Mouse (Mus musculus) gastrocnemius, postnatal 4 days (tissue): ENCODE measurements at regions not wholly inside any gene's neighbourhood (a gene's known extent, or its start where the extent isn't known, plus 50 kb on each side); places are given as distances from the start of the nearest gene placed in this dataset.

Source experiments
- DNase-seq, 2 experiments: peaks; one replicate each; pipeline ENCODE4 v3.0.0; 2021 to 2022; ENCODE audit warnings: low spot score in 2 of 2, mixed read lengths in 2 of 2

- DNase-seq: no peak
Measured at GRCm38 (mm10) chr17:3248875-3249274, 77.5 kb upstream of the Tiam2 start.

- DNase-seq: no peak
Measured at GRCm38 (mm10) chr17:3249320-3249719, 77.1 kb upstream of the Tiam2 start.

DNA sequence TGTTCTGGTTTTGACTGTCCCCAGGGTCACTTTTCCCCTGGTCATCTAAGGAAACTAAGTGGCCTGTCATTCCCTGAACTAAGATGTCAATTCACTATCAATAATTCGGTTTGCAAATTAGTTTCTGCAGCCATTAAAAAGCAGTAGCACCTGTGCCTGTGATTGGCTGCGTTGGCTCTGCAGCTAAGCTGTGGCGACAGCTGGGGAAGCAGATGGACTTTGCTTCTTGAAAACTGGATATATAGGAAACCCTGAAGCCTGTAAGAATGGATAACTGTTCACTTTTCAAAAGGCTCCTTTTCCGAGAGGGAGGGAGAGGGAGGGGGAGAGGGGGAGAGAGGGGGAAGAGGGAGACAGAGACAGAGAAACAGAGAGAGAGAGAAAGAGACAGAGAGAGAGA is 75.2 kb upstream of the Tiam2 start:
- no peak for DNase-seq

DNA sequence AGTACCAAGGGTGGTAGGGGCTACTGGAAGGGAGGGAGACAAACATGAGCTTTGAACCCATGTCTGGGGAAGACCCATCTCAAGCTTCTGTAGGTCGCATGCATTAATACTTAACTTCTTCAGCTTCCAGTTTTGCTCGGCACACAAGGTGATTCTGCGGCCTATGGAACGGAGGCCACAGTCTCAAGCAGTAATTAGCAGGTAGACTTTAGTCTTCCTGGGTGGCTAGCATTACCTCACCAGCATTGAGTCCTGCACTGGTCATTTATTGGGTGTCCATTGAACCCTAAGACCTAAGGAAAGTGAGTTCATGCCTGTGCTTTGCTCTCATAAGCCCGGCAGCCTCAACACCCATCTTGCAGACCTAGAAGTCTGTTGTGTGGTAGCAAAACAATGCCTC is 74.4 kb upstream of the Tiam2 start:
- no peak for DNase-seq

DNA sequence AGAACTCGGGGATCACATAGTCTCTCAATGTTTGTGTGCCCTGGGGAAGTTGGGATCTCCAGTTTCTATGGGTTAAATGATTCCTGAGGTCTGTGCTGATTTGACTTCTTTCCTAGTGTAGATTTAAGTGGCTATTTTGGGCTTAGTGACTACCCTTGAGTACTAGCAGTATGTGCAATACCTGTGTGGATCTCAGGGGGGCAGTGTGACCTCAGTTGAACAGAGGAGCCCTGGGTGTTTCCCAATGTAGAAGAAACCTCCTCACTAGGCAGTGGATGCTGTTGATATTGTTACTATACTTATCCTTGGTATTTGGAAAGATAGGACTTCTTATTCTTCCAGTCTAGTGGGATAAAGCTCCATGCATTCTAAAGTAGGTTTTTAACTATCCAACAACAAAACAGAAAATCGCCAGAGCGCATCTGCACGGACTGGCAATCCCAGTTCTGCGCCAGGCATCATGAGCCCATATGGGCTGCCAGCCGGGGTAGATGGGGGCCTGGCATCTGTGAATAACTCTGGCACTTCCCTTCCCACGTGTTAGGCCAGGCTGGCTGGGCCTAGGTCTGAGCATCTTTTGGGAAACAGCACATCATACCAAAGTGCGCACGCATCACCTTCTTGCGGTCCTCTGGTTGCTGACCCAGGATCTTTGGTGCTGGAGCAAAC is 72.7 kb upstream of the Tiam2 start:
- DNase-seq: peak in 1 of 2 experiments; percentile 36

DNA sequence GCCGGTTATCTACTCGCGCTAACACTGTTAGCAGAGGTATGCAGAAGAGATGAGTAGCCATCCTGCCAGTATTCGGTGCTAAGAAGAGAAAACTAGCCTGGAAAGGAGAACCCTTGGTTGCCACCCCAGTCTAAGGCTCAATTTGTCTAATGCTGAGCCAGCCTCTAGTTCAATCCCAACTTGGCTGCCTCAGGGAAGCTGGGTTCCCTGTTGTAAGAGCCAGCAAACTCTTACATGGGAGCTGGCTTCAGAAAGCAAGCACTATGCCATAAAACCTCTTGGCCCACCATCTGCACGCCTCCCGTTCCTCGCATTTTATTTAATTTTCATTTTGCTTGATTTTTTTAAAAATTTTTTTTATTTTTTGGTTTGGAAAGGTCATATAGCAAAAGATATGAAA is 69.6 kb upstream of the Tiam2 start:
- DNase-seq: no peak

DNA sequence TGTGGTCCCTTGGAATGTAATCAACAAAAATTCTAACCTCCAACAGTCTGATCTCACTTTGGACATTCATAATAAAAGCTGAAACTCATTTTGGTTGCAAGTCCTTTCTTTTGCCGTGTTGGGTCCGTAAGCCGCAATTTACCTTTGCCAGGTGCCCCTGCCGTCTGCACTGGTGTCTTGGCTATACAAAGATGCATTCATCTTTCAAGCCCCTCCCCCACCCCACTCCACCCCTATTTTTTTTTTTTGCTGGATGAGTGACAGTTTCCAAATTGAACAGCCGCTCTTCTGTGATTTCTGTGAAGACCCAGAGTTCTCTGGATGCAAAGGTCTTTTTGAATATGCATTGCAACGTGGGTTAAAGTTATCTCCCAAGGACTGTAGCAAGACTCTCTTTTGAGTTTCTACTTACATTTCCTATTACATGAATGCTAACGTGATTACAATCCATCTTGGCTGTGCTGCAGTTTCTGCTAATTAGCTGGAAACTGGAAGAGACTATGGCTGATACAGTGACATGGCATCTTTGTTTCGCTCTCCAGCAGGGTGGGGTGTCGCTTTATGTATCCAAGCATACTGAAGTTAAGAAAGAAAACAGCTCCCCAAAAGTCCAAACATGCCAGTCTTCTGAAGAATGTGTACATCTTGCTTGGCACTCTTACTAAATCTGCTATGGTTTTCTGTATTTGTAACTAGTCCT is 67.4 kb upstream of the Tiam2 start:
- no peak for DNase-seq

DNA sequence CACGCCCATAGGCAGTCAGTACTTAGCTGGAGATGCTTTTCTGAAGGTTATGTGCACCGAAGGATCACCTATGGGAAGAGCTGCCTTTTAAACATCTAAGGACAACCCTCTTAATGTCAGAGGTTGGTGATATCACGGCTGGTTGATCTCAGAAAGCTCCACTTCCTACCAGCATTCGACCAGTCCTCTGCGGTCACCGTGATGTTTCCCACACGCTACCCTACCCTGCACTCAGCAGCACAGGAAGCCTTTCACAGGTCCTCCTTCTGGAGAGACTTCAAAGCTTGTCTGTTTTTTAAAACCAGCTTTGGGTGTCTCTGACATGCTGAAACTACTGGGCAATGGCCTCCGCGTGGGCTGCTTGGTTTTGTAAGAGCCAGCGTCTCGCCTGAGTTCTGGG is 65.6 kb upstream of the Tiam2 start:
- no peak for DNase-seq

DNA sequence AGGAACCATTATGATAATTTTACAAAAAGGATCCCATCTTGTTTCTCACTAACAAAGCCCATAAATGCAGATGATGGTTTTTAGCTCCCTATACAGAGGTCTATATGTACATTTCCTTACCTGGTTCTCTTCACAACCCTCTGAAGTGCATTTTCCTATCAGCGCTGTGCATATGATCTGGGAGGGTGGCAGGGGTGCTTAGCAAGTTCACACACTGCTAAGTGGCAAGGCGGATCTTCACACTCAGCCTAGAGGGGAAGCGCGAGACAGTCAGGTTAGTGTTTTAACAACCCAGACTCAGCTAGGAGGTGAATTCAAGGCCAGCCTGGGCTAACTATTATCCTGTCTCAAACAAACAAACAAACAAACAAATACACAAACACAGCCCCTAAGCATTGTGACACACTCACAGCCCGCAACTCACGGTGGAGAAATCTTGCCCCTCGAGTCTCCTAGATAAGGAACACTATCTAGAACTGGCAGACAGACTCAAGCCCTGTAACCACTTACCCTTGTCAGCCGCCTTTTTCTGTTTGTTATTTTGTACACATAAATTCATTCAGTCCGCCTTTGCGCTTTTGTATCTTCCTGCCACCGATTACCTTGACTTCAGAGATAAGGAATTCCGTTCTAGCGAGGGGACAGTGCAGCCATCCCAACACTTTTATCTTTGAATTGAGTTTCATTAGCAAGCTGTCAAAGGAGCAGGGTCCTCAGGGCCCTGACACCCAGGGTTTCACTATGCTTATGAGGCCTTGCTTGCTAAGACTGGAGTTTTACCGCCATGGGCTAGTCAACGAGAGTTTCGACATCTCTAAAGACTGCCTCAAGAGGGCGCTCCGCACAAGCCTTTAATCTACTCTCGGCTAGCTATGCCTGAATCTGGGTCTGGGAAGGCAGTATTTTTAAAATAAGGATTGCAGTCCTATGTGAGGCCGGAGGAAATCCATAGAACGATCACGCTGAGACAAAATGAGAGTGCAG is 53.0 kb upstream of the Tiam2 start:
- DNase-seq: peak; percentile 65 to 83

GRCm38 (mm10) chr17:3274449-3275285 is 51.7 kb upstream of the Tiam2 start:
- no peak for DNase-seq
